Mouse (Mus musculus) v-Abl transformed pro-B cells (cell line): ENCODE results near the gene Gpr173.

Experiments used
- in situ Hi-C, 2 experiments: fragments of 400-800 bp; cut with MboI; formaldehyde crosslinking; loops; one replicate each; pipeline ENCODE4 v1.15.1; 2025; ENCODE audit not compliant: unreplicated experiment in 2 of 2

Gpr173 gene

GRCm38 (mm10) chrX:152307942-152308341 is 60.6 kb downstream of the Gpr173 start:
- in situ Hi-C loops: no loop called here

DNA sequence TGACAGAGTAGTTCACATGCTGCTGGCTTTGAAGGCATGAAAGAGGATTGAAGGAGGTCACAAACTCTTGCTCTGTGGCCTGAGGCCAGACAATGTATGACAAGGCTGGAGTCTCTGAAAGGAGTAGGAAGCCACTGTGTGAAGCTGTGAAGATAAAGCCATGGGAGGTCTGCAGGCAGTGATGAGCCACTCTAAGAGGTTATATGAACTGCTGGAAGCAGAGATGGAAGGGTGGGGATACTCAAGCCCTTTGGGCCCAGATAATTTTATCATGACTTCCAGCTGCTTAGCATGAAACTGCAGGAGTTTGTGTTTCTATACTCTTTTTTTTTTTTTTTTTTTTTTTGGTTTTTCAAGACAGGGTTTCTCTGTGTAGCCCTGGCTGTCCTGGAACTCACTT is 61.1 kb downstream of the Gpr173 start:
- in situ Hi-C loops: no loop called here

- in situ Hi-C loops: no loop called here
These were observed 62.3 kb downstream of the Gpr173 start for GRCm38 (mm10) chrX:152306224-152306623.
